Mouse (Mus musculus): ENCODE results near the gene Capn2.

The Capn2 gene

DNA sequence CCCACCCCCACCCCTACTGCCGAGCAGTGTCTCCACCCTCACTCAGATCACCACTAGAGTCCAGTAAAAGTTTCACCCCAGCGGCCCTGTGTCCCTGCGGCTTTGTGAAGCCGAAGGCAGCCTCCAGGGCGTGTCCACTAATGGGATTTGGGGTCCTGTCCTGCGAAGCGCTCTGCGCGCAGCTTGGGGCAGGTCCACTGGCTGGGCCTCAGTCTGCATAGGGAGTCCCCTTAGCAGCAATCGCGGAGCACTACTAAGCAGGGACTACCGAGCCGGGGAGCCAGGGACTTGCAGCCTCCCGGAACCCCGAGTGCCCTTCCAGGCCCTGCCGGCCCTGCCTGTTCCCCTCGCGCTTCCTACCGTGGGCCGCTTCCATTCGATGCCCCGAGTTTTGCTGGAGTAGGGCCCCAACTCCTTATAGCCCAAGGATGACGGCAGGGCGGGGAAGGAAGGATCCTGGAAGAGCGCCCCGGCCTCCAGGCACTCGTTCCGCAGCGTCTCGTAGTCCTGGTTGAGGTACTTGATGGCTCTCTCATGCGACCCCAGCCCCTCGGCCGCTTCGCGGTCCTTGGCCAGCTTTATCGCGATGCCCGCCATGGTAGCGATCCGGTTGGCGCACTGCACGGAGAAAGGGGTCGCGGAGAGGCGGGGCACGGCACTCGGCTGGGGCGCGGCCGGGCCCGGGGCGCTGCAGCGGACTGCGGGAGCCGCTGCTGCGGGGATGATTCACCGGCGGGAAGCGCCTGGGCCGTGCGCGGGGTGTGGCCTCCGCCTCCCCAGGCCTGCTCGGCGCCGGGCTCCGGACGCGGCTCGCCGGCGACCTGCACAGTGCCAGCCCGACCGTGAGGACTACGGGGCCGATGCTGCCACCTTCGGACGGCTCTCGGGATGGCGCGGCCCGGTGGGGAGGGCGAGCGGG is at the start of gene Capn2:
Gene Capn2, minus strand, starts transcription at position 851 of the 919 bp plus-strand sequence.
- peak; percentile 76 for ATAC-seq (ENCODE audit: low TSS enrichment)

DNA sequence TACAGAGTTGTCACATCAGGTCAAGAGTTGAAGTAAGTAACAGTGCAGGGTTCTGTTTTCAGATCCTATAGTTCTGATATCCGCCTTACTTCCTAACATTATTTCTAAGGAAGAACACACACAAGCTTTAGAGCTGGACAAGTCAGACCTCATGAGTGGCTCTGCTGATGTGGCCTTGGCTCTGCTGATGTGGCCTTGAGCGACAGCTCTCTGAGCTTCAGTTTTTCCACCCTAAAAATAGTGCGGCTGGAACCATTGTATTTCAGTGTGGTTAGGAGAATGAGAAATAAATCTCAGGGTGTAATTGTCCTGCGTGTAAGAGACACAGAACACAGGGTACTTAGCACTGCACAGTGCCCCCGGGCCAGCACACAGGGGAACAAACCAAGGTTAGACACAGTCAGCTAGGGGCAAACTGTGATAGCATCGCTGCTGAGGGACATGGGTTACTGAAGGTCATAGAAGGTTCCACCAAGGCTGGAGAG is 48.0 kb upstream of the Capn2 start:
- ATAC-seq (ENCODE audit: low TSS enrichment) = no peak

DNA sequence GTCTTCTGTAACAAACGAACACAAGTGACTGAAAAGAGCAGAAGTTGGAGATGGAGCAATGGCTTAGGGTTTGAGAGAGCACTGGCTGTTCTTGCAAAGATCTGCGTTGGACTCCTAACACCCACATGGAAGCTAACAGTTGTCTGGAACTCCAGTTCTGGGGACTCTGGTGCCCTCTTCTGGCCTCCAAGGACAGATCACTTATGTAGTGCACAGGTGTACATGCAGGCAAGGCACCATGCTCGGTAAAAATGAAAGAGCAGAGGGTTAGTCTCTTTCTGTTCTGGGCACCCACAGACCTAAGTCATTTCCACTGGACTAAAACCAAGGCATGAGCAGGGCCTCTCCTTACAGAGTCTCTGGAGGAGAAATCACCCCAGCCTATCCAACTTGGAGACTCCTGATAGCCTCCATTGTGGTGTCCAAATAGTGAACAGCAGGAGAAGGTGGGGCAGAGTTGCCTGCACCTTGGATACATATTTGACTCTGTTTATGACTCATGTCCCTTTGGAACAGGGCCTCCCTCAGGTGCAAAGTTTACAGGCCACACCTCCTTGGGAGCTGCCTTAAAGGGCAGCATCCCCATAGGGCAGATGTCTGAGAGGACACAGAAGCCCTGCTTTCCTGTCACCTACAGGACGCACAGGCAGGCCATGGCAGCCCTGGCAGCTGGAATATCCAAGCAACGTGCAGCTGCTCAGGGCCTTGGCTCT is 47.2 kb upstream of the Capn2 start, which contains the start of gene Capn8:
Gene Capn8, plus strand, starts transcription at position 600 of the 713 bp plus-strand sequence.
- ATAC-seq (ENCODE audit: low TSS enrichment) = no peak

DNA sequence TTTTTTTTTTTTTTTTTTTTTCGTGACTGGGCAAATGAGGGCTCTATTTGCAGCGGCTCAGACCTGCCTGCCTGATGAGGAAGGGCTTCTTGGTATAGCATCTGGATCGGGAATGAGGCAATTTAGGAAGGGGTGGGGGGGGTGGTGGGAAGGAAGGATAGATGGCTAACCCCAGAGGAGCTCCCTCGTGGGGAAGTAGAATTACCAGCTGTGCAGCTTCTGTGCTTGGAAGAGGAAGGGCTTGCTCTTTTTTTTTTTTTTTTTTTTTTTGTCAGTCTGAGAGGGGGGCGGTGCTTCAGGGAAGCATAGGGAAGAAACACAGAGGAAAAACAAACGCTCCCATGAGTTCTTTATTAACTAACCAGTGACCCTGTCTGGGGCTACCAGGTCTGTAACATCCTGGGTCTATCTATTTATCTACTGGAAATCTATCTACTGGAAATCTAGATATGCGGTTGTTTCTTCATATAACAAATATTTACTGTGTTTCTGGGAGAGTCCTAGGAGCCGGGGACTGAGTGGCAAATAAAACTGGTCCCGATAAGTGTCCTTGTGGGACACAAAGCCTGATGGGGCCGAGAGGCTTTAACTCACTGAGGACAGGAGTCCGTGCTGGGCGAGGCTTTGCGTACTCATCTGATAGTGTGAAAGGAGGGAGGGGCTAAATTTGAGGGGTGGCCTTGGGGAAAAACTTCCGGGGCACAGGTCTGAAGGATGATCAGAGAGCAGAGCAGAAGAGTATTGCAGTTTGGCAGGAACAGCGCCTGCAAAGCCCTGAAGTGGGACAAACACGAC is 45.4 kb upstream of the Capn2 start:
- no peak for ATAC-seq (ENCODE audit: low TSS enrichment)

DNA sequence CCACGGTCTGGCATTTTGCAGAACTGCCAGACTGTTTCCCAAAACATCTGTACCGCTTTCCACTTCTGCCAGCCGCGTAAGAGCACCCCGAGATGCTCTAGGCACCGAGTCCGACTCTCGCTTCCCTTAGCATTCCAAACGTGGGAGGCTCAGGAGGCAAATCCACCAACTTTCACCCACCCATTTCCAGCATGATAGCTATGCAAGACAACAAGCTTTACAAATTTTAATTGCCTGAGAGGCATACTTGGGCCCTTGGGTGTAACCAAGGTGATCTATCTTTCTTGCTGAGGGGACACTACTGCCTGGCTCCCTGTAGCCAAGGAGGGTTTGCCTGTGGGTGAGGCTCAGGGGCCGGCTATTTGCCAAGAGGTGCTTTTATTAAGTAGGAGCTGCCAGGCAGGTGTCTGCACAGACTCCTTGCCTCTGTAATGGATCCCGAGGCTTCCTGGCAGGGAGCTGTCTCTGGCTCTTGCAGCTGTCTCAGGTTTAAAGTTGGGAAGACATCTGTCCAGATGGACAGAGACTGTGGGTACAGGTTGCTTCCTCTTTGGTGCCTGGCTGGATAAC is 44.6 kb upstream of the Capn2 start:
- peak; percentile 32; the same call in 1 of the 2 replicates for ATAC-seq (ENCODE audit: low TSS enrichment)

DNA sequence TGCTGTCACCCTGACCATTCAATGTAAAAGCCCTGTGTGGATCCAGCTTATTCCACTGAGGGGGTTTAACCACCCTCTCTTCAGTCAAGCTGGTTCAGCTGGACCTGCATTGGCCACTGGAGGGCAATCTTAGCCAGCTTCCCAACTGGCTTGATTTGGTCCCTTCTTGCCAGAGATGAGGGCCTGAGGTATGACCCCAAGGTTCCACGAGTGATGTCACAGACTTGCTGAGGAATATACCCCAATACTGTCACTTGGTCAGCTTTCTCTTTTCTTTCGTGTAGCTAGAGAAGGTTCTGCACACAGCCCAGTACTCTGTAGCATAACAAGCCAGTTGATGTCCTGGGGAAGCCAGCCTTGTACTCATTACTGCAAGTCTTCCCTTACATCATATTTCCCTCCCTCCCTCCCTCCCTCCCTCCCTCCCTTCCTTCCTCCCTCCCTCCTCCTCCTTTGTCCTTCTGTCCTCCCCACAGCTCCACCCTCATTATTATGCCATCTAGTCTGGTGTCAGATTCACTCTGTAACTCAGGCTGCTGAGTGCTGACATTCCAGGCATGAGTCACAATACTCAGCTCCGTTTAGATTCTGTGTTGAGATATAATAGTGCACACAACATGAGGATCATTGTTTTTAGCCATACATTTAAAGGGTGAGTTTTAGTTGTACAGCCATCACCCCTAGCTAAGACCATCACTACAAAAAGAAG is 43.1 kb upstream of the Capn2 start:
- ATAC-seq (ENCODE audit: low TSS enrichment) = peak; percentile 83

DNA sequence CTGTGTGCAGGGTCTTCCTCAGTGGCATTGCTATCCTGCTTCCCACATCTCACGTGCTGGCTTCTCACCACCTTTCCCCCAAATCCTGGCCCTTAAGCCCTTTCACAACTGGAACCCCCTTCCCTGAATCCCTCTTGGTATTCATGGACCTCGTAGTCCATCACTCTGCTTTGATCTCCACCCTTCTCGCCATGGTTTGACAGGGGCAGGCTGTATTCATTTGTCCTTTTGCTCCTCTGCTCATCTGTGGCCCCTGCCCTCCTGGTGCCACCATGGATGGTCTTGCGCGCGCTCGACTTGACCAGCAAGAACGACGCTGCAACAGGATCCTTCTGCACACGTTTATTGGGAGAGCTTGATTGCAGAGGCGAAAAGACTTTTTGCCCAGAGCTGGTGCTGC is 42.1 kb upstream of the Capn2 start:
- no peak for ATAC-seq (ENCODE audit: low TSS enrichment)

DNA sequence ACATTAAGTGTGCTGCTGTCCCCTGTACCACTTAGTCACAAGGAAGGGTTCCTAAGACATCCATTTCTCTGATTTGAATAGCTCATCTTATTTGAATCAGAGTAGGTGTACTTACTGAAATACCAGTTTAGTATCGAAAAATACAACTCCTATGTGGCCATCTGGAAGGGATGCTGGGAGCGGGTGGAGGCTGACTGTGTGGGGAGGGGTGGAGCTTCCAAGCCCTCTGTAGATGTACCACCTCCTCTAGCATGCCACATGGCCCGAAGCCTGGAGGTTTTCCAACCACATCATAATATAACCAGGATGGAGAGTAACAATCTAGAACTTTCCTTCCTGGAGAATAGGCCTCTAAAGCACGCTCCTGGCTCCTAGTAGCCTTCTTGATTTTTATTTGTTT is 40.9 kb upstream of the Capn2 start:
- no peak for ATAC-seq (ENCODE audit: low TSS enrichment)

DNA sequence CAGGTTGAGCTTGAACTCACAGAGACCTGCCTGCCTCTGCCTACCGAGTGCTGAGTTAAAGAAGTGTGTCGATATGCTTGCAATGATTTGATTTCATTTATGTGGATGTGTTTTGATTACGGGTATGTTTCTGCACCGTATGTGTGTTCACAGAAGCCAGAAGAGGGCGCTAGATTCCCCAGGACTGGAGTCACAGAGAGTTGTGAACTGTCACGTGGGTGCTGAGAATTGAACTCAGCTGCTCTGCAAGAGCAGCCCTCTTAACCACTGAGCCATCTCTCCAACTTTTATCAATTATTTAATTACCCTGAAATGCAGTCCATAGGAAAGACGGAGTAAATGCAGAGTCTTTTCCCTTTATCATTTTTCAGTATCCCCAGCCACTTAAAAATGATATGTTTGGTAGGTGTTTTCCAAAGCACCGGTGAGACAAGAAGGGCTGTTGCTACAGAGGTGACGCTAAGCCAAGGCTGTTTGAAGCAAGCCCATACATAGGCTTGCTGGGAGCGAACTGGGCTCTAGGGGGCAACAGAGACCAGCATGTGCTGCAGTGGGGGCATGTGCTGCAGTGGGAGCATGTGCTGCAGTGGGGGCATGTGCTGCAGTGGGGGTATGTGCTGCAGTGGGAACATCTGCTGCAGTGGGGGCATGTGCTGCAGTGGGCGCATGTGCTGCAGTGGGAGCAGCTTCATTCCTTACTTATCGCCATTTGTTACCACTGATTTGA is 36.4 kb upstream of the Capn2 start:
- ATAC-seq (ENCODE audit: low TSS enrichment) = peak; percentile 96

DNA sequence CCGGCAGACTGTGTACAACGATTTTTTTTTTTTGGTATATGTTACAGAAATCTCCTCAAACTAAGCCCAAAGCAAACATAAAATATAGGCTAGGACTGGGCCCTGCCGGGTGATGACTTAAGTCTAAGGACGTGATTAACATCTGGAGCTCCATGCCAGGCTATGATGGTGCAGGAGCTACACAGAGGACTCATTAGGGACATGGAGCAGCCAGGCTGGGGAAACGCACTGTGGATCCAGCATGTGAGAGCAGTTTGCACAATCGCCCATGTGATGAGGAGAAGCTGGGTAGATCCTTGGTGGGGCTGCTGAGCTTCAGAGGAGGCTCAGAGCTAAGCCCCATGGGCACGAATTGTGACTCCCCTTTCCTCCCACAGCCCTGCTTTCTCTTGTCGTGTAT is 33.4 kb upstream of the Capn2 start:
- ATAC-seq (ENCODE audit: low TSS enrichment) = no peak

DNA sequence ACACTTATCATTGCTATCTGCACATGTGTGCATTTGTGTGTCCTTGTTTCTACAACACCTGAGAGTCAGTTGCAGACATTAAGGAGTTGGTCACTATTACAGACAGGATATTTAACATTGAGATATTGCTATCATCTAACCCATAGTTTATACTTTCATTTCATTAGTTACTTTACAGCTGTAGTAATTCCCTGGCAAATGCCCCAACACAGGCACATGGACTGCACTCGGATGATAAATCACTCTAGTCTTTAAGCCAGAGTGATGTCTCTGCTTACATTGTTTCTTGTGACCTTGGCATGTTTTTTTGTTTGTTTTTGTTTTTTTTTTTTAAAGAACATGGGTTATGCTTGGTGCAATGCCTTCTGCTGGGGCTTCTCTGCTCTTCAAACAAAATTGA is 26.5 kb upstream of the Capn2 start:
- no peak for ATAC-seq (ENCODE audit: low TSS enrichment)

DNA sequence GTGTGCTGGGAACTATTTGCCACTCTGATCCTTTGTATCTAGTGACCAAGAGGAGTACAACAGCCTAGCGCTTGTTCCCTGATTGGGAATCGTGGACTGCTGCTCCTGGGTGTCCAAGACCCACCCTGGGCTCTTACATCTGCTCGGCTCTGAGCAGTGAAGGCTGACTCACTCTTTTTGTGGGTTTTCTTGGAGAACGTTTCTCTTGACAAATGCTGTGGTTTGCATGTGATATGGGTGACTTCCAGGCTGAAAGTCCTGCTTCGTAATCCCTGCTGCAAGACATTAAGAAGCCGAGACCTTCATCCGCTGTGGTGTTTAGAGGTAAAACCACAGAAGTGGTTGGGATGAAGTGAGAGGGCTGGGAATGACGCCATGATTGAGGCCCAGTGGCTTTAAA is 25.7 kb upstream of the Capn2 start:
- ATAC-seq (ENCODE audit: low TSS enrichment) = peak; percentile 24; the same call in 1 of the 2 replicates

DNA sequence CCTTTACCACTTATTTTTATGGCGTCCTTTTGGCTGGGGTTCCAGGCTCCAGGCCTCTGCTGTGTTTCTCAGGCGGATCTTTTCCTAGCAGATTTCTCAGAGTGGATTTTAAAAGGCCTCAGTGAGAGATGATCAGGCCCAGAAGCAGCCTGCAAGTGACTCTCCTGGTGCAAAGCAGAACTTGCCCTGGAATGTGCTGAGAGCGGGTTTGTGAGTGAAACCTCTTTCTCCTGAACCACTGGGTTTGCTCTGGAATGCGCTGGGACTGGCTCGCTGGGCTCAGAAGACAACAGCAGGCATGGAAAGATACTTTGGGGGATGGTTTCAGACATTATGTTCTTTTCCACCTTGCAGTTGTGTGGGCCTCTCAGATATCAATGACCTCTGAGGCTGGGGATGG is 24.7 kb upstream of the Capn2 start:
- no peak for ATAC-seq (ENCODE audit: low TSS enrichment)

DNA sequence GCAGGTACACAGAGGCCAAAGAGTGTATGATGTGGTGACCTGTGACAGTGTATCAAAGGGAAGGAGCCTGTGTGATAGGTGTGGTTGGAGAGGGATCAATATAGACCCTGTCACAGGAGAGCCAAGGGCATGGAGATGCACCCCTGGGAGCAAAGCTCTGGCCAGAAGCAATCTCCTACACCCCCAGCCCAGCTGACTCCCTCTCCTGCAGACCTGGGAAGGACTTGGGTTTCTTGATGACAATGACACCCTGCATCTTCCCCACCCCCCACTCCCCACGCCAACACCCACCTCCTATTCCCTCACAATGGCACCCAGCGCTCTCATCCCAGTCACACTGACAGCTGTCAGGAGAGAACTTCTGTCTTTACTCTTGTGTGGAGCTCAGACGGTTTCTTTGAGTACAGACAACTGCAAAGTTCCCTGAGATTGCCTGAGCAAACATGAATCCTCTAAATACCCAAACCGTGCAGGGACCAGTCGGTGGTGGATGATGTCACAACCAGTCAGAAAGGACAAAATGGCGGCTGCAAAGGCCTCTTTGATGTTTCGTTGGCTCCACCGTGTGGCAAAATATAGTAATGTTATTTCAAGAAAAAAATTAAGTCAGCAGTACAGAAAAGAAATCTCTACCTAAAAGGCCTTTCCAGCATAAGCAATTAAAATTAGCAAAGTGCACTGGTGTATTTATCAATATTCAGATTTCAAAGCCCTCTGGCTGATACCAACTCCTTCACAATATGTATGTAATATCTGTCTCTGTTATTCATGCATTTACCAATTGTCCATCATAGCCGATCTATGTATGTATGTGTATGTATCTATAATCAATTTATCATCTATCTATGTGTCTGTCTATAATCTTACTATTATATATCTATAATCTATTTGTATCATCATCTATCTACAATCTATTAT is 21.9 kb upstream of the Capn2 start:
- peak; percentile 97 for ATAC-seq (ENCODE audit: low TSS enrichment)

DNA sequence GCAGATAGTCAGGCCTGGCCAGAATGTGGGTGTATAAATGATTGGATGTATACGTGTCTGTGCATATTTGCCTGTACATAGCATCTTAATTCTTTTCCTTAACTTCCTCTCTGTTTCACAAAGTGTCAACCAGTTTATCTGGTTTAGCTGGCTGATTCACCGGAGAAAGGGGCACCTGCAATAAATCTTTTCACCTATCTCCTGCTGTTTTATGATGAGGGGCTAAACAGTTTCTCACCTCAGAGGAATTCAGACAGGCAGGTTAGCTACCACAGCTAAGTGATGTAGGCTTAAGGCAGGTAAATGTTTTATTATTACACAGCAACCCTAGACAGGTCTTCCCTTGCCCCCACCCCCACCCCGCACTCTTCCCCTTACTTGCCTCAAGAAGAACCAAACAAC is 17.7 kb upstream of the Capn2 start:
- no peak for ATAC-seq (ENCODE audit: low TSS enrichment)

DNA sequence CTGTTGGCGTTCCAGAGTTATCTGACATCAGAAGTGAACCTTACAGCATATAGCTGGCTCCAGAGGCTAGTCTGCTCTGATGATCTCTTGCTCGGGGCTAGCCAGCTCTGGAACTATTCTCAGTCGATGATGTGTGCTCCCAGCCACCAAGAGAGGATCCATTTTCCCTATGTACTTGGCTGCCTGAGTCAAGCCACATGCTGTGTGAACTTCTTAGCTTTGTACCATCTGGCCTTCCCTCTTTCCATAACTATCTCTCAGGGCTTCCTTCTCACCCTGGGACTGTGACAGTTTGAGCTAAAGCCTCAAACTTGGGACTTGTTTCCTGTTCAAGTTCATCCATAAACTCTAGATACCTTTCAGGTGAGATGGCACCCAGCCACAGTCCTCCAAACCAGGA is 16.2 kb upstream of the Capn2 start:
- ATAC-seq (ENCODE audit: low TSS enrichment) = peak; percentile 67; the same call in 1 of the 2 replicates

DNA sequence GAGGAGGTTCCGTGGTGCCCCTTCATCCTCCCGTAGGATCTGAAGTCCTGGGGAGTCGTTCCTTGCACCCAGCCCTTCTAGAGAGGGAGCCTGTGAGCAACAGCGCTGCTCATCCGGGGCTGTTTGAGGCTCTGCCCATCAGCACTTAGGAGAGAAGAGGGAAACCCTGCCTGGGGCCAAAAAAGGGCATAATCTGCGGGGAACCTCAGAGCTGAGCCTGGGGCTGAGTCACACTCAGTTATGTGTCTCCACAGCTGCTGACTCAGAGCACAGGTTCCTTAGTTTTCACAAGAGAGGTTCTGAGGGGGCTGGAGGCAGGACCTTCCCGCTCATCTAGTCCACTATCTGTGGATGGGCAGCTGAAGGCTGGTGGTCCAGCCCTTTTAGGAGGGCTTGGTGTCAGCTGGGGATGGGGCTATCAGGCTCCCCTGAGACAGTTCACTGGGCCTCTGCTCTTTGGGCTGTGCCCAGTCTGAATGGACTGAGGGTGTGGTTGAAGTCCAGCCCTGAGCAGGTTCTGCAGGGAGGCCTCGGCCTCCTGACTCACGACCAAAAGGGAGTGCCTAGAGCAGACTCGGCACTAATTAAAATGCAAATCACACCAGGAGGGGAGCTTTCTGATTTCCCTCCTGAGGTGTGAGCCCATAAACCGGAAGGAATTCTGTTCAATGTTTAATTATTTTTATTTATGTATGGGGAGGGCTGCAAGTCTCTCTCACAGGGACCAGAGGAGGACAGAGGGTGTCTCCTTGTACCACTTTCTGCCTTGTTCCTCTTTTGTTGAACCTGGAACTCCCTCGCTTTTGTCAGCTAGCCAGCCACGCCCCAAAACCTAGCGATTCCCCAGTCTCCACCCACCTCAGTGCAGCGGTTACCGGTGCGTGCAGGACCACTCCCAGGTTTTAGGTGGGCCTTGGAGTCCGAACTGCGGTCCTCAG is 10.8 kb upstream of the Capn2 start:
- peak; percentile 69 for ATAC-seq (ENCODE audit: low TSS enrichment)

DNA sequence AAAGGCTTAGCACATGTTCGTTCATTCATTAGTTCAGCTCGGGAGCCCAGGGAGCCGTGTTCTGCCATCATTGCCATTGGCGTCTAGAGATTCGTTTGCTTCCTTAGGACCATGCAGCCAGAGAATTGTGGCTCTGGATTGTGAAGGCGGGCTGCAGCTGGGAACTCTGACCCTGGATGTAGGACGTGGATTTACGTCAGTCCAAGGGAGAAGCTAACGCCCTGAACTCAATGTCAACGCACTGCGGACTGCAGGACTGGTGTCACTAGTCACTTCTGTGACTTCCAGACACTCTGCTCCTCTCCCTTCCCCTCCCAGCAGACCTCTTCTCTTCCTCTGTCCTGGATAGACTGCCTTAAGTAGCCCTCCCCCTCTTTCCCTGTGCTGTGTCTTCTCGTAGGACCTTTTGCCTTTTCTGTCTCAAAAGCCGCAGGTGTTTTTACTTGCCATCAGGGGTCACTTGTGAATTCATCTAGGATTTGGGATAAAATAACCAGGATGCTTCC is 9.9 kb upstream of the Capn2 start:
- no peak for ATAC-seq (ENCODE audit: low TSS enrichment)

All from frontal cortex, adult (tissue).